Mouse (Mus musculus) limb, embryonic 13.5 days (tissue): ENCODE results near the gene Cacna1e. TPM values are rescaled to one million over a fixed set of nuclear protein-coding genes. Genes with fewer than 3 reads are reported as not detected.
A peak's percentile ranks its signal among the peaks of the same experiment; 100 is the strongest.

Experiments used
- ATAC-seq: fragments of 200-750 bp; cut with Nextera tagmentation; 2 replicates; pipeline ENCODE4 v1.8.0; 2017; ENCODE audit warnings: low read depth, moderate number of reproducible peaks, moderate TSS enrichment; ENCODE audit not compliant: low FRiP score
- H3K27ac ChIP-seq: fragments of 300-500 bp; sonication (generic); 2 replicates; pipeline ENCODE4 v1.5.1; 2015; ENCODE audit warnings: inconsistent platforms, mild to moderate bottlenecking, moderate library complexity
- H3K27me3 ChIP-seq: fragments of 300-500 bp; sonication (generic); 2 replicates; pipeline ENCODE4 v1.6.1; 2015; ENCODE audit warnings: mild to moderate bottlenecking, inconsistent platforms
- H3K36me3 ChIP-seq: fragments of 300-500 bp; sonication (generic); 2 replicates; pipeline ENCODE4 v1.6.1; 2015; ENCODE audit warnings: inconsistent platforms, mild to moderate bottlenecking, moderate library complexity
- H3K4me1 ChIP-seq: fragments of 300-500 bp; sonication (generic); 2 replicates; pipeline ENCODE4 v1.6.1; 2015; ENCODE audit warnings: inconsistent platforms
- H3K4me2 ChIP-seq: fragments of 300-500 bp; sonication (generic); replicated peaks from 2 replicates; pipeline ENCODE4 v1.6.1; 2015; ENCODE audit warnings: inconsistent platforms, mild to moderate bottlenecking, moderate library complexity
- H3K4me3 ChIP-seq: fragments of 300-500 bp; sonication (generic); 2 replicates; pipeline ENCODE4 v1.5.1; 2015; ENCODE audit warnings: moderate library complexity, mild to moderate bottlenecking, inconsistent platforms
- H3K9ac ChIP-seq: fragments of 300-500 bp; sonication (generic); 2 replicates; pipeline ENCODE4 v1.6.1; 2015; ENCODE audit warnings: mild to moderate bottlenecking, inconsistent platforms
- H3K9me3 ChIP-seq: fragments of 300-500 bp; sonication (generic); 2 replicates; pipeline ENCODE4 v1.6.1; 2016; ENCODE audit warnings: inconsistent platforms
- WGBS: fragments of 180-500 bp; shearing (Covaris S2); methylation state at CpG from one replicate; pipeline ENCODE4 v1.1.7; 2015; 5-methylcytosine and 5-hydroxymethylcytosine counted together
- polyA plus RNA-seq: library from polyadenylated mRNA; unstranded; fragments of >200 nt; fragmentation: Nextera tagmentation; extraction: Ambion mirVana; gene quantifications from 2 replicates; pipeline ENCODE4 v1.2.1, GENCODE M21; 2015

Cacna1e gene
- polyA plus RNA-seq, 1 experiment from 2014 or later = 1.0 TPM

- H3K9me3 ChIP-seq = no peaks in the 10 kb centered on the region
- no peaks in the 10 kb centered on the region for H3K4me1 ChIP-seq
- H3K9ac ChIP-seq = no peak overlapping the region
- no peak overlapping the region for H3K4me2 ChIP-seq
- H3K4me3 ChIP-seq = no peak overlapping the region
- H3K36me3 ChIP-seq = no peaks in the 10 kb centered on the region
- WGBS = 72% methylated on average over 2 of the region's 2 CpGs
- ATAC-seq = no peak
- no peak overlapping the region for H3K27ac ChIP-seq
- no peaks in the 10 kb centered on the region for H3K27me3 ChIP-seq
These were observed 85.5 kb downstream of the Cacna1e start for GRCm38 (mm10) chr1:154798771-154799170.

- ATAC-seq = no peak
- 60% methylated on average over 2 of the region's 2 CpGs for WGBS
- Histone ChIP-seq H3K27ac (no peak overlapping the region), H3K4me2 (no peak overlapping the region), H3K36me3 (no peaks in the 10 kb centered on the region), H3K9ac (no peak overlapping the region), H3K4me1 (peaks cover 9% of the 10 kb centered on the region), H3K4me3 (no peak overlapping the region), H3K27me3 (no peaks in the 10 kb centered on the region), H3K9me3 (no peaks in the 10 kb centered on the region)
These were observed 87.6 kb downstream of the Cacna1e start for GRCm38 (mm10) chr1:154796685-154797084.

GRCm38 (mm10) chr1:154794518-154794951, 89.8 kb downstream of the Cacna1e start:
- no peak overlapping the region for H3K27ac ChIP-seq
- no peaks in the 10 kb centered on the region for H3K27me3 ChIP-seq
- no peaks in the 10 kb centered on the region for H3K9me3 ChIP-seq
- H3K9ac ChIP-seq = no peak overlapping the region
- no peak for ATAC-seq
- no peak overlapping the region for H3K4me3 ChIP-seq
- peaks cover 26% of the 10 kb centered on the region for H3K4me1 ChIP-seq
- H3K4me2 ChIP-seq = no peak overlapping the region
- H3K36me3 ChIP-seq = no peaks in the 10 kb centered on the region
- 79% methylated on average over 8 of the region's 8 CpGs for WGBS

GRCm38 (mm10) chr1:154791544-154792174, 92.6 kb downstream of the Cacna1e start:
- Histone ChIP-seq H3K4me3 (no peak overlapping the region), H3K36me3 (no peaks in the 10 kb centered on the region), H3K9me3 (no peaks in the 10 kb centered on the region), H3K27me3 (peaks cover 10% of the 10 kb centered on the region), H3K4me2 (no peak overlapping the region), H3K9ac (no peak overlapping the region), H3K4me1 (peaks cover 31% of the 10 kb centered on the region), H3K27ac (peak overlapping the region; percentile 15; the same call in 1 of the 2 replicates)
- no peak for ATAC-seq
- WGBS = 46% methylated on average over 13 of the region's 13 CpGs

GRCm38 (mm10) chr1:154788491-154788890, 95.8 kb downstream of the Cacna1e start:
- H3K9me3 ChIP-seq = no peaks in the 10 kb centered on the region
- no peaks in the 10 kb centered on the region for H3K36me3 ChIP-seq
- H3K27ac ChIP-seq = no peak overlapping the region
- H3K4me2 ChIP-seq = no peak overlapping the region
- H3K4me3 ChIP-seq = no peak overlapping the region
- peaks cover 33% of the 10 kb centered on the region for H3K27me3 ChIP-seq
- peak; percentile 27; the same call in 1 of the 2 replicates for ATAC-seq
- peaks cover 34% of the 10 kb centered on the region for H3K4me1 ChIP-seq
- no peak overlapping the region for H3K9ac ChIP-seq
- WGBS = 74% methylated on average over 4 of the region's 4 CpGs

GRCm38 (mm10) chr1:154788069-154788468, 96.2 kb downstream of the Cacna1e start:
- Histone ChIP-seq H3K4me3 (no peak overlapping the region), H3K27me3 (peaks cover 36% of the 10 kb centered on the region), H3K4me1 (peaks cover 34% of the 10 kb centered on the region), H3K9me3 (no peaks in the 10 kb centered on the region), H3K27ac (no peak overlapping the region), H3K9ac (no peak overlapping the region), H3K4me2 (no peak overlapping the region), H3K36me3 (no peaks in the 10 kb centered on the region)
- WGBS = 3% methylated on average over 5 of the region's 5 CpGs
- peak; percentile 57; the same call in 1 of the 2 replicates for ATAC-seq

- Histone ChIP-seq H3K4me3 (no peak overlapping the region), H3K9me3 (no peaks in the 10 kb centered on the region), H3K36me3 (no peaks in the 10 kb centered on the region), H3K9ac (no peak overlapping the region), H3K27ac (no peak overlapping the region), H3K4me1 (peaks cover 32% of the 10 kb centered on the region), H3K27me3 (peaks cover 39% of the 10 kb centered on the region), H3K4me2 (no peak overlapping the region)
- WGBS = 53% methylated on average over 5 of the region's 5 CpGs
- ATAC-seq = no peak
These were observed 96.9 kb downstream of the Cacna1e start for GRCm38 (mm10) chr1:154787418-154787817.

- ATAC-seq = peak; percentile 54; the same call in 1 of the 2 replicates
These were observed 98.0 kb downstream of the Cacna1e start for GRCm38 (mm10) chr1:154786243-154786669.

GRCm38 (mm10) chr1:154784862-154785261, 99.4 kb downstream of the Cacna1e start:
- H3K4me1 ChIP-seq = peaks cover 13% of the 10 kb centered on the region
- H3K36me3 ChIP-seq = no peaks in the 10 kb centered on the region
- H3K27me3 ChIP-seq = peaks cover 39% of the 10 kb centered on the region
- no peaks in the 10 kb centered on the region for H3K9me3 ChIP-seq
- H3K27ac ChIP-seq = no peak overlapping the region
- no peak overlapping the region for H3K4me2 ChIP-seq
- WGBS = 23% methylated on average over 12 of the region's 12 CpGs
- no peak for ATAC-seq
- peak overlapping the region; percentile 35; the same call in 1 of the 2 replicates for H3K9ac ChIP-seq
- no peak overlapping the region for H3K4me3 ChIP-seq

More at GRCm38 (mm10) chr1:154786243-154786669, 98.0 kb downstream of the Cacna1e start:
- WGBS = 5% methylated on average over 4 of the region's 4 CpGs
- no peaks in the 10 kb centered on the region for H3K9me3 ChIP-seq
- H3K27me3 ChIP-seq = peaks cover 39% of the 10 kb centered on the region
- H3K4me2 ChIP-seq = peak overlapping the region; percentile 25
- 0 out of 2 replicates have a peak overlapping the region, but pooled peaks have one; percentile 25 for H3K9ac ChIP-seq
- H3K27ac ChIP-seq = no peak overlapping the region
- no peak overlapping the region for H3K4me3 ChIP-seq
- H3K36me3 ChIP-seq = no peaks in the 10 kb centered on the region
- peaks cover 20% of the 10 kb centered on the region for H3K4me1 ChIP-seq

- 62% methylated on average over 1 of the region's 1 CpGs for WGBS
- Histone ChIP-seq H3K36me3 (no peaks in the 10 kb centered on the region), H3K9me3 (no peaks in the 10 kb centered on the region), H3K27ac (no peak overlapping the region), H3K27me3 (peaks cover 31% of the 10 kb centered on the region), H3K4me2 (no peak overlapping the region), H3K4me3 (no peak overlapping the region), H3K4me1 (peaks cover 16% of the 10 kb centered on the region), H3K9ac (no peak overlapping the region)
- ATAC-seq = no peak
These were observed 100.8 kb downstream of the Cacna1e start for GRCm38 (mm10) chr1:154783521-154783920.

- H3K27ac ChIP-seq = no peak overlapping the region
- H3K9ac ChIP-seq = no peak overlapping the region
- H3K27me3 ChIP-seq = peaks cover 19% of the 10 kb centered on the region
- H3K9me3 ChIP-seq = no peaks in the 10 kb centered on the region
- H3K4me2 ChIP-seq = no peak overlapping the region
- no peak for ATAC-seq
- 43% methylated on average over 11 of the region's 11 CpGs for WGBS
- no peak overlapping the region for H3K4me3 ChIP-seq
- H3K4me1 ChIP-seq = peaks cover 13% of the 10 kb centered on the region; the same call in 1 of the 2 replicates
- H3K36me3 ChIP-seq = no peaks in the 10 kb centered on the region
These were observed 104.3 kb downstream of the Cacna1e start for GRCm38 (mm10) chr1:154779908-154780514.

- no peak overlapping the region for H3K4me3 ChIP-seq
- 56% methylated on average over 4 of the region's 4 CpGs for WGBS
- ATAC-seq = no peak
These were observed 108.0 kb downstream of the Cacna1e start for GRCm38 (mm10) chr1:154776344-154776743.

More at GRCm38 (mm10) chr1:154776344-154776743, 108.0 kb downstream of the Cacna1e start:
- peaks cover 11% of the 10 kb centered on the region; the same call in 1 of the 2 replicates for H3K4me1 ChIP-seq
- no peak overlapping the region for H3K4me2 ChIP-seq
- H3K9ac ChIP-seq = no peak overlapping the region
- H3K27ac ChIP-seq = no peak overlapping the region
- H3K27me3 ChIP-seq = no peaks in the 10 kb centered on the region
- H3K9me3 ChIP-seq = peaks cover 4% of the 10 kb centered on the region; the same call in 1 of the 2 replicates
- H3K36me3 ChIP-seq = no peaks in the 10 kb centered on the region
